Mouse (Mus musculus) intestine, embryonic 14.5 days (tissue): Measurements from ENCODE around the gene Trhr2. TPM values are rescaled to one million over a fixed set of nuclear protein-coding genes. Genes with fewer than 3 reads are reported as not detected.

Experiments
- ATAC-seq: fragments of 200-750 bp; cut with Nextera tagmentation; replicated peaks from 2 replicates; pipeline ENCODE4 v1.8.0; 2017; ENCODE audit warnings: low read depth, moderate number of reproducible peaks, moderate TSS enrichment, moderate library complexity; ENCODE audit not compliant: low FRiP score, low TSS enrichment
- DNase-seq: peaks from one replicate; pipeline ENCODE4 v3.0.0-alpha.2; 2018; ENCODE audit warnings: low spot score
- H3K27ac ChIP-seq: fragments of 300-500 bp; sonication (generic); 2 replicates; pipeline ENCODE4 v1.5.1; 2014; ENCODE audit warnings: low read depth, mild to moderate bottlenecking, control low read depth
- H3K27me3 ChIP-seq: fragments of 300-500 bp; sonication (generic); replicated peaks from 2 replicates; pipeline ENCODE4 v1.6.1; 2014; ENCODE audit warnings: low read length, control low read depth; ENCODE audit not compliant: control insufficient read depth, insufficient read depth
- H3K36me3 ChIP-seq: fragments of 300-500 bp; sonication (generic); 2 replicates; pipeline ENCODE4 v1.6.1; 2014; ENCODE audit warnings: low read length, control low read depth; ENCODE audit not compliant: control insufficient read depth, insufficient read depth
- H3K4me1 ChIP-seq: fragments of 300-500 bp; sonication (generic); replicated peaks from 2 replicates; pipeline ENCODE4 v1.6.1; 2014; ENCODE audit warnings: low read length, control low read depth, mixed read lengths; ENCODE audit not compliant: control insufficient read depth, insufficient read depth
- H3K4me2 ChIP-seq: fragments of 300-500 bp; sonication (generic); 2 replicates; pipeline ENCODE4 v1.6.1; 2014; ENCODE audit warnings: low read length
- H3K4me3 ChIP-seq: fragments of 300-500 bp; sonication (generic); 2 replicates; pipeline ENCODE4 v1.5.1; 2014; ENCODE audit warnings: low read depth, low read length, control low read depth, mixed read lengths
- H3K9ac ChIP-seq: fragments of 300-500 bp; sonication (generic); 2 replicates; pipeline ENCODE4 v1.6.1; 2014; ENCODE audit warnings: mild to moderate bottlenecking, low read length
- H3K9me3 ChIP-seq: fragments of 300-500 bp; sonication (generic); 2 replicates; pipeline ENCODE4 v1.6.1; 2016; ENCODE audit warnings: low read length, control low read depth; ENCODE audit not compliant: control insufficient read depth
- WGBS: fragments of 180-500 bp; shearing (Covaris S2); extraction: QIAGEN DNeasy Blood & Tissue Kit; methylation state at CpG from one replicate; pipeline ENCODE4 v1.1.7; 2014; 5-methylcytosine and 5-hydroxymethylcytosine counted together
- polyA plus RNA-seq: library from polyadenylated mRNA; unstranded; fragments of >200 nt; fragmentation: Nextera tagmentation; extraction: Ambion mirVana; gene quantifications from 2 replicates; pipeline ENCODE4 v1.2.1, GENCODE M21; 2014

Gene Trhr2
- polyA plus RNA-seq, 1 experiment from 2014 or later: not detected

GRCm38 (mm10) chr8:122322126-122322525, 38.4 kb downstream of the Trhr2 start:
- Histone ChIP-seq H3K9me3 (no peaks in the 10 kb centered on the region), H3K27me3 (no peaks in the 10 kb centered on the region), H3K36me3 (no peaks in the 10 kb centered on the region), H3K4me3 (no peak overlapping the region), H3K4me1 (peaks cover 36% of the 10 kb centered on the region), H3K9ac (no peak overlapping the region), H3K4me2 (no peak overlapping the region), H3K27ac (peak overlapping the region; percentile 48; the same call in 1 of the 2 replicates)
- WGBS: 84% methylated on average over 7 of the region's 7 CpGs
- DNase-seq (no peak), ATAC-seq (no peak)

- Histone ChIP-seq H3K4me2 (no peak overlapping the region), H3K9ac (no peak overlapping the region), H3K27me3 (no peaks in the 10 kb centered on the region), H3K27ac (0 out of 2 replicates have a peak overlapping the region, but pooled peaks have one; percentile 48), H3K4me3 (no peak overlapping the region), H3K4me1 (peaks cover 38% of the 10 kb centered on the region), H3K9me3 (no peaks in the 10 kb centered on the region), H3K36me3 (no peaks in the 10 kb centered on the region)
- WGBS: 54% methylated on average over 10 of the region's 10 CpGs
- ATAC-seq (no peak), DNase-seq (no peak)
Observed at GRCm38 (mm10) chr8:122321455-122321921, 39.1 kb downstream of the Trhr2 start.

- H3K4me1 ChIP-seq: peaks cover 33% of the 10 kb centered on the region
- ATAC-seq: no peak
Observed at GRCm38 (mm10) chr8:122320541-122320940, 40.0 kb downstream of the Trhr2 start.

GRCm38 (mm10) chr8:122319708-122320075, 40.9 kb downstream of the Trhr2 start:
- ATAC-seq: no peak

More at GRCm38 (mm10) chr8:122320541-122320940, 40.0 kb downstream of the Trhr2 start:
- H3K27me3 ChIP-seq: no peaks in the 10 kb centered on the region
- H3K4me3 ChIP-seq: no peak overlapping the region
- H3K9ac ChIP-seq: no peak overlapping the region
- H3K9me3 ChIP-seq: no peaks in the 10 kb centered on the region
- H3K27ac ChIP-seq: no peak overlapping the region
- DNase-seq: no peak
- H3K36me3 ChIP-seq: peaks cover under 1% of the 10 kb centered on the region; the same call in 1 of the 2 replicates
- 27% methylated on average over 3 of the region's 3 CpGs for WGBS
- H3K4me2 ChIP-seq: no peak overlapping the region

GRCm38 (mm10) chr8:122319045-122319707, 41.4 kb downstream of the Trhr2 start:
- H3K27ac ChIP-seq: no peak overlapping the region
- 59% methylated on average over 11 of the region's 11 CpGs for WGBS
- peaks cover 27% of the 10 kb centered on the region for H3K4me1 ChIP-seq
- no peak overlapping the region for H3K4me2 ChIP-seq
- H3K27me3 ChIP-seq: no peaks in the 10 kb centered on the region
- peaks cover 8% of the 10 kb centered on the region; the same call in 1 of the 2 replicates for H3K36me3 ChIP-seq
- H3K4me3 ChIP-seq: no peak overlapping the region
- H3K9ac ChIP-seq: no peak overlapping the region
- H3K9me3 ChIP-seq: no peaks in the 10 kb centered on the region
- DNase-seq (no peak), ATAC-seq (no peak)

More at GRCm38 (mm10) chr8:122319708-122320075, 40.9 kb downstream of the Trhr2 start:
- H3K9me3 ChIP-seq: no peaks in the 10 kb centered on the region
- no peak for DNase-seq
- H3K4me2 ChIP-seq: no peak overlapping the region
- H3K27ac ChIP-seq: no peak overlapping the region
- no peaks in the 10 kb centered on the region for H3K27me3 ChIP-seq
- H3K9ac ChIP-seq: no peak overlapping the region
- H3K36me3 ChIP-seq: peaks cover 5% of the 10 kb centered on the region; the same call in 1 of the 2 replicates
- no peak overlapping the region for H3K4me3 ChIP-seq
- peaks cover 26% of the 10 kb centered on the region for H3K4me1 ChIP-seq
- 62% methylated on average over 7 of the region's 7 CpGs for WGBS

- no peak overlapping the region for H3K9ac ChIP-seq
- H3K27me3 ChIP-seq: no peaks in the 10 kb centered on the region
- WGBS: 48% methylated on average over 8 of the region's 8 CpGs
- H3K4me3 ChIP-seq: no peak overlapping the region
- peaks cover 8% of the 10 kb centered on the region; the same call in 1 of the 2 replicates for H3K36me3 ChIP-seq
- DNase-seq (no peak), ATAC-seq (peak; percentile 37)
- no peaks in the 10 kb centered on the region for H3K9me3 ChIP-seq
- H3K4me1 ChIP-seq: peaks cover 29% of the 10 kb centered on the region
- H3K27ac ChIP-seq: no peak overlapping the region
- H3K4me2 ChIP-seq: no peak overlapping the region
Observed at GRCm38 (mm10) chr8:122317918-122318475, 42.5 kb downstream of the Trhr2 start.

GRCm38 (mm10) chr8:122316402-122316801, 44.1 kb downstream of the Trhr2 start:
- peaks cover 29% of the 10 kb centered on the region for H3K4me1 ChIP-seq
- no peak for DNase-seq
- ATAC-seq: no peak
- no peak overlapping the region for H3K4me3 ChIP-seq
- H3K9ac ChIP-seq: no peak overlapping the region
- H3K4me2 ChIP-seq: no peak overlapping the region
- H3K27me3 ChIP-seq: no peaks in the 10 kb centered on the region
- H3K27ac ChIP-seq: 0 out of 2 replicates have a peak overlapping the region, but pooled peaks have one; percentile 4
- 49% methylated on average over 2 of the region's 2 CpGs for WGBS
- peaks cover 8% of the 10 kb centered on the region; the same call in 1 of the 2 replicates for H3K36me3 ChIP-seq
- no peaks in the 10 kb centered on the region for H3K9me3 ChIP-seq

- no peak overlapping the region for H3K27ac ChIP-seq
- H3K4me1 ChIP-seq: peaks cover 21% of the 10 kb centered on the region; the same call in 1 of the 2 replicates
- H3K9me3 ChIP-seq: no peaks in the 10 kb centered on the region
- no peak for DNase-seq
- peaks cover 8% of the 10 kb centered on the region; the same call in 1 of the 2 replicates for H3K36me3 ChIP-seq
- ATAC-seq: no peak
- H3K4me2 ChIP-seq: no peak overlapping the region
- WGBS: 52% methylated on average over 13 of the region's 13 CpGs
- H3K27me3 ChIP-seq: no peaks in the 10 kb centered on the region
- H3K9ac ChIP-seq: no peak overlapping the region
- H3K4me3 ChIP-seq: no peak overlapping the region
Observed at GRCm38 (mm10) chr8:122314899-122315496, 45.5 kb downstream of the Trhr2 start.
